Mouse (Mus musculus) monocyte, adult 5-6 weeks (primary cell): ENCODE measurements at regions not wholly inside any gene's neighbourhood (a gene's known extent, or its start where the extent isn't known, plus 50 kb on each side); places are given as distances from the start of the nearest gene placed in this dataset.

Experiments
- ATAC-seq: fragments of 153-309, 156-312 bp; replicated peaks from 2 replicates; pipeline ENCODE4 v1.8.0; 2017; ENCODE audit warnings: mild to moderate bottlenecking; ENCODE audit not compliant: low TSS enrichment, insufficient number of reproducible peaks, severe bottlenecking, poor library complexity, low FRiP score

GRCm38 (mm10) chr3:121104571-121105407 is 66.7 kb downstream of the Rwdd3 start:
- ATAC-seq = 0 out of 2 replicates have a peak, but pooled peaks have one; percentile 35

- no peak for ATAC-seq
Observed at GRCm38 (mm10) chr3:121102871-121103270, 68.6 kb downstream of the Rwdd3 start.

GRCm38 (mm10) chr3:121102120-121102519 is 69.4 kb downstream of the Rwdd3 start:
- ATAC-seq = no peak

GRCm38 (mm10) chr3:121100211-121100860 is 71.2 kb downstream of the Rwdd3 start:
- ATAC-seq = no peak

GRCm38 (mm10) chr3:121093509-121093908 is 78.0 kb downstream of the Rwdd3 start:
- no peak for ATAC-seq

- no peak for ATAC-seq
Observed at GRCm38 (mm10) chr3:121088724-121089123, 82.8 kb downstream of the Rwdd3 start.

- ATAC-seq = no peak
Observed at GRCm38 (mm10) chr3:121068676-121069075, 102.8 kb downstream of the Rwdd3 start.

GRCm38 (mm10) chr3:121035904-121036549 is 135.5 kb downstream of the Rwdd3 start:
- ATAC-seq = no peak

GRCm38 (mm10) chr3:121025546-121026157 is 145.8 kb downstream of the Rwdd3 start:
- ATAC-seq = no peak

- ATAC-seq = no peak
Observed at GRCm38 (mm10) chr3:121024810-121025209, 146.7 kb downstream of the Rwdd3 start.

GRCm38 (mm10) chr3:121021126-121021848 is 150.2 kb downstream of the Rwdd3 start:
- no peak for ATAC-seq

GRCm38 (mm10) chr3:121009223-121009622 is 162.3 kb downstream of the Rwdd3 start:
- ATAC-seq = no peak

- ATAC-seq = no peak
Observed at GRCm38 (mm10) chr3:120983556-120984270, 187.8 kb downstream of the Rwdd3 start.

- no peak for ATAC-seq
Observed at GRCm38 (mm10) chr3:120982795-120983555, 188.5 kb downstream of the Rwdd3 start.

- ATAC-seq = no peak
Observed at GRCm38 (mm10) chr3:120982218-120982617, 189.3 kb downstream of the Rwdd3 start.

- ATAC-seq = no peak
Observed at GRCm38 (mm10) chr3:120970746-120971466, 200.6 kb downstream of the Rwdd3 start.

GRCm38 (mm10) chr3:120946906-120947305 is 224.6 kb downstream of the Rwdd3 start:
- no peak for ATAC-seq
